Mouse (Mus musculus) embryo, embryonic 11 days (tissue): ENCODE measurements at regions not wholly inside any gene's neighbourhood (a gene's known extent, or its start where the extent isn't known, plus 50 kb on each side); places are given as distances from the start of the nearest gene placed in this dataset.

ENCODE experiments used
- DNase-seq: peaks from one replicate; pipeline ENCODE4 v3.0.0-alpha.2; 2015

- DNase-seq: no peak
These were observed 273.2 kb upstream of the Klf4 start for GRCm38 (mm10) chr4:55805255-55806051.

- no peak for DNase-seq
These were observed 269.8 kb upstream of the Klf4 start for GRCm38 (mm10) chr4:55802101-55802500.

- no peak for DNase-seq
These were observed 265.8 kb upstream of the Klf4 start for GRCm38 (mm10) chr4:55798099-55798498.

GRCm38 (mm10) chr4:55781329-55781847 lies 249.1 kb upstream of the Klf4 start:
- no peak for DNase-seq

GRCm38 (mm10) chr4:55779581-55779980 lies 247.3 kb upstream of the Klf4 start:
- DNase-seq: no peak

GRCm38 (mm10) chr4:55775858-55776257 lies 243.6 kb upstream of the Klf4 start:
- no peak for DNase-seq

GRCm38 (mm10) chr4:55774571-55774970 lies 242.3 kb upstream of the Klf4 start:
- DNase-seq: no peak

GRCm38 (mm10) chr4:55769656-55770055 lies 237.4 kb upstream of the Klf4 start:
- no peak for DNase-seq

- DNase-seq: no peak
These were observed 236.1 kb upstream of the Klf4 start for GRCm38 (mm10) chr4:55768325-55768724.

GRCm38 (mm10) chr4:55767133-55767532 lies 234.9 kb upstream of the Klf4 start:
- DNase-seq: no peak

- DNase-seq: no peak
These were observed 233.5 kb upstream of the Klf4 start for GRCm38 (mm10) chr4:55765780-55766179.

GRCm38 (mm10) chr4:55763112-55763511 lies 230.8 kb upstream of the Klf4 start:
- DNase-seq: no peak

GRCm38 (mm10) chr4:55762389-55762788 lies 230.1 kb upstream of the Klf4 start:
- DNase-seq: no peak

GRCm38 (mm10) chr4:55757148-55757927 lies 225.1 kb upstream of the Klf4 start:
- peak; percentile 44 for DNase-seq

GRCm38 (mm10) chr4:55749949-55750600 lies 217.8 kb upstream of the Klf4 start:
- no peak for DNase-seq

GRCm38 (mm10) chr4:55741355-55741754 lies 209.1 kb upstream of the Klf4 start:
- DNase-seq: no peak

- no peak for DNase-seq
These were observed 207.8 kb upstream of the Klf4 start for GRCm38 (mm10) chr4:55740062-55740461.

- DNase-seq: no peak
These were observed 206.4 kb upstream of the Klf4 start for GRCm38 (mm10) chr4:55738714-55739113.

- no peak for DNase-seq
These were observed 203.2 kb upstream of the Klf4 start for GRCm38 (mm10) chr4:55735453-55735852.

- no peak for DNase-seq
These were observed 202.1 kb upstream of the Klf4 start for GRCm38 (mm10) chr4:55734331-55734730.

GRCm38 (mm10) chr4:55733223-55733622 lies 201.0 kb upstream of the Klf4 start:
- DNase-seq: no peak

- no peak for DNase-seq
These were observed 199.7 kb upstream of the Klf4 start for GRCm38 (mm10) chr4:55732006-55732405.

- DNase-seq: no peak
These were observed 198.0 kb upstream of the Klf4 start for GRCm38 (mm10) chr4:55730266-55730665.
